Mouse (Mus musculus) olfactory bulb, adult 2 months (tissue): ENCODE measurements around the gene Gm17334.

Source experiments
- CTCF ChIP-seq: fragments of 200-500 bp; IDR thresholded peaks from 2 replicates; pipeline ENCODE4 v1.5.1; 2012; ENCODE audit warnings: low read depth, mild to moderate bottlenecking, low read length, moderate library complexity; ENCODE audit not compliant: insufficient read depth
- POLR2A ChIP-seq: fragments of 200-500 bp; IDR thresholded peaks from 2 replicates; pipeline ENCODE4 v1.6.1; 2012; ENCODE audit warnings: mild to moderate bottlenecking, low read depth, low read length, moderate library complexity; ENCODE audit not compliant: insufficient read depth

DNA sequence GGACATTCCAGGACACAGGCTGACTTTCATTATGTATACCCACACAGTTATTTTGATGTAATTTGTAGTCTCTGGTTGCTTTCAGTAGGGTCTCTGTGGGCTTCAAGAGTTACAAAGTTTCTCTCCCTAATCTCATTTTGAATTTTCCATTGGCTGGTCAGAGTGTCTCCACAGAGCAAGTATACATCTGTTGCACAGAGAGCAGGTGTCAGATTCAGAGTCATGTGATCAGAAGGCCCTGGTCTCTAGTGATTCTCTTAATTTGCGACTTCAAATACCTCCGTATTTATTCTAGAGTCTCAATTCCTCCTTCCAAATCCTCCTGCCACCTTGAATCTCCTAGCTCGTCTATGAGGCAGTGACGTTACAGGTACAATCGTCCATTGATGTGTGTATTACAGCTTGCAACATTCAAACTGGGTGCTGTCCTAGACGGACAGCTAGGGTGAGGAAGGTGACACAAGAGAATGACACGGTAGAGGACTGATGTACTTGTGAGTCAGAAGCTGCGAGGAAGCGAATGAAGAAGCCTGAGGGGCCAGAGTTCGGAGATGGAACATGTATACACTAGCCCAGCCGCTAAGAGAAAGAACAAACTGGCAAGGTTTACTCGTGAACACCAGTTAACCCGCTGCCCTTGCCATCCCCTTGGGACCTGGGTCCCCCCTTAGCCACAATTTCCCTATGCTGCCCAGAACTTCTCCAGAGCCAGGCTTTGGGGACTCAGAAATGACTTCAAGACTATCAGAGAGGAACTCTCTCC, 4.4 kb downstream of the Gm17334 start:
- TF ChIP-seq CTCF: no peak
- TF ChIP-seq POLR2A: no peak
